Mouse (Mus musculus) embryonic facial prominence, embryonic 13.5 days (tissue): Measurements from ENCODE around the gene Mettl7a3. TPM values are rescaled to one million over a fixed set of nuclear protein-coding genes. Genes with fewer than 3 reads are reported as not detected.
"Not testable (repeated sequence)": the region's sequence is repeated elsewhere in the genome, so short reads cannot be mapped to it uniquely, and the experiment has no call there.

Experiments used
- ATAC-seq: fragments of 200-750 bp; cut with Nextera tagmentation; 2 replicates; pipeline ENCODE4 v1.8.0; 2017; ENCODE audit warnings: low read depth; ENCODE audit not compliant: insufficient number of reproducible peaks, insufficient read depth, low FRiP score, low TSS enrichment
- H3K27ac ChIP-seq: fragments of 300-500 bp; sonication (generic); 2 replicates; pipeline ENCODE4 v1.5.1; 2015; ENCODE audit warnings: moderate library complexity, mild to moderate bottlenecking, inconsistent platforms
- H3K27me3 ChIP-seq: fragments of 300-500 bp; sonication (generic); 2 replicates; pipeline ENCODE4 v1.6.1; 2015; ENCODE audit warnings: mild to moderate bottlenecking, inconsistent platforms
- H3K36me3 ChIP-seq: fragments of 300-500 bp; sonication (generic); 2 replicates; pipeline ENCODE4 v1.6.1; 2015; ENCODE audit warnings: mild to moderate bottlenecking, inconsistent platforms
- H3K4me1 ChIP-seq: fragments of 300-500 bp; sonication (generic); 2 replicates; pipeline ENCODE4 v1.6.1; 2015; ENCODE audit warnings: inconsistent platforms
- H3K4me2 ChIP-seq: fragments of 300-500 bp; sonication (generic); 2 replicates; pipeline ENCODE4 v1.6.1; 2015; ENCODE audit warnings: moderate library complexity, mild to moderate bottlenecking, inconsistent platforms
- H3K4me3 ChIP-seq: fragments of 300-500 bp; sonication (generic); 2 replicates; pipeline ENCODE4 v1.5.1; 2015; ENCODE audit warnings: mild to moderate bottlenecking, inconsistent platforms
- H3K9ac ChIP-seq: fragments of 300-500 bp; sonication (generic); 2 replicates; pipeline ENCODE4 v1.6.1; 2015; ENCODE audit warnings: mild to moderate bottlenecking, inconsistent platforms
- H3K9me3 ChIP-seq: fragments of 300-500 bp; sonication (generic); 2 replicates; pipeline ENCODE4 v1.6.1; 2016; ENCODE audit warnings: inconsistent platforms
- WGBS: fragments of 180-500 bp; shearing (Covaris S2); methylation state at CpG from one replicate; pipeline ENCODE4 v1.1.7; 2015; ENCODE audit warnings: mixed read lengths; 5-methylcytosine and 5-hydroxymethylcytosine counted together
- polyA plus RNA-seq: library from polyadenylated mRNA; unstranded; fragments of >200 nt; fragmentation: Nextera tagmentation; extraction: Ambion mirVana; gene quantifications from 2 replicates; pipeline ENCODE4 v1.2.1, GENCODE M21; 2015

The Mettl7a3 gene
- polyA plus RNA-seq, 1 experiment from 2014 or later, result 0.28 TPM

GRCm38 (mm10) chr15:100332077-100332961 lies 2.4 kb upstream of the Mettl7a3 start:
- WGBS, result 42% methylated on average over 2 of the region's 10 CpGs
- not testable (repeated sequence) for H3K4me3 ChIP-seq, H3K27me3 ChIP-seq, H3K9me3 ChIP-seq, H3K4me2 ChIP-seq, H3K4me1 ChIP-seq, ATAC-seq, H3K9ac ChIP-seq, H3K36me3 ChIP-seq, H3K27ac ChIP-seq

GRCm38 (mm10) chr15:100337328-100337727 lies 2.6 kb downstream of the Mettl7a3 start:
- not testable (repeated sequence) for H3K9me3 ChIP-seq, H3K9ac ChIP-seq, H3K4me2 ChIP-seq, H3K27me3 ChIP-seq, ATAC-seq, H3K27ac ChIP-seq, H3K36me3 ChIP-seq, H3K4me1 ChIP-seq, H3K4me3 ChIP-seq

GRCm38 (mm10) chr15:100337847-100338246 lies 3.1 kb downstream of the Mettl7a3 start:
- ATAC-seq, H3K27me3 ChIP-seq, H3K9me3 ChIP-seq, H3K4me2 ChIP-seq, H3K27ac ChIP-seq, H3K4me1 ChIP-seq, H3K9ac ChIP-seq, H3K36me3 ChIP-seq, H3K4me3 ChIP-seq: not testable (repeated sequence)
- 40% methylated on average over 10 of the region's 10 CpGs for WGBS

- not testable (repeated sequence) for H3K27me3 ChIP-seq, H3K9ac ChIP-seq, H3K4me3 ChIP-seq, H3K4me2 ChIP-seq, H3K36me3 ChIP-seq, H3K27ac ChIP-seq, H3K9me3 ChIP-seq, H3K4me1 ChIP-seq, ATAC-seq
- WGBS, result 70% methylated on average over 4 of the region's 5 CpGs
Observed at GRCm38 (mm10) chr15:100341314-100341980, 6.7 kb downstream of the Mettl7a3 start.

- no peak overlapping the region for H3K4me3 ChIP-seq
- H3K9ac ChIP-seq, result no peak overlapping the region
- no peaks in the 10 kb centered on the region for H3K27me3 ChIP-seq
- H3K4me1 ChIP-seq, result no peaks in the 10 kb centered on the region
- no peak for ATAC-seq
- H3K27ac ChIP-seq, result no peak overlapping the region
- H3K4me2 ChIP-seq, result no peak overlapping the region
- H3K36me3 ChIP-seq, result no peaks in the 10 kb centered on the region
- no peaks in the 10 kb centered on the region for H3K9me3 ChIP-seq
Observed at GRCm38 (mm10) chr15:100345484-100345883, 10.8 kb downstream of the Mettl7a3 start.

GRCm38 (mm10) chr15:100346761-100347160 lies 12.0 kb downstream of the Mettl7a3 start:
- H3K27me3 ChIP-seq, result no peaks in the 10 kb centered on the region
- ATAC-seq, result no peak
- H3K36me3 ChIP-seq, result no peaks in the 10 kb centered on the region
- WGBS, result 69% methylated on average over 14 of the region's 14 CpGs
- H3K4me1 ChIP-seq, result peaks cover 2% of the 10 kb centered on the region
- H3K27ac ChIP-seq, result peak overlapping the region; percentile 58
- H3K4me2 ChIP-seq, result no peak overlapping the region
- H3K9me3 ChIP-seq, result no peaks in the 10 kb centered on the region
- H3K9ac ChIP-seq, result no peak overlapping the region
- no peak overlapping the region for H3K4me3 ChIP-seq

GRCm38 (mm10) chr15:100349496-100349895 lies 14.8 kb downstream of the Mettl7a3 start:
- H3K36me3 ChIP-seq, result no peaks in the 10 kb centered on the region
- H3K9ac ChIP-seq, result no peak overlapping the region
- no peak for ATAC-seq
- no peak overlapping the region for H3K27ac ChIP-seq
- H3K27me3 ChIP-seq, result no peaks in the 10 kb centered on the region
- 45% methylated on average over 2 of the region's 2 CpGs for WGBS
- no peak overlapping the region for H3K4me2 ChIP-seq
- H3K4me3 ChIP-seq, result no peak overlapping the region
- no peaks in the 10 kb centered on the region for H3K9me3 ChIP-seq
- H3K4me1 ChIP-seq, result peaks cover 5% of the 10 kb centered on the region

GRCm38 (mm10) chr15:100351501-100352060 lies 16.9 kb downstream of the Mettl7a3 start:
- Histone ChIP-seq H3K27ac (no peak overlapping the region), H3K9me3 (no peaks in the 10 kb centered on the region), H3K4me2 (no peak overlapping the region), H3K4me1 (peaks cover 5% of the 10 kb centered on the region), H3K4me3 (no peak overlapping the region), H3K27me3 (no peaks in the 10 kb centered on the region), H3K9ac (no peak overlapping the region), H3K36me3 (no peaks in the 10 kb centered on the region)
- 55% methylated on average over 6 of the region's 6 CpGs for WGBS
- no peak for ATAC-seq

GRCm38 (mm10) chr15:100352711-100353250 lies 18.1 kb downstream of the Mettl7a3 start, which contains the start of the genes Methig1 and Mettl7a2:
Methig1 (plus strand) TSS chr15:100353149.
Mettl7a2 (plus strand) TSS chr15:100353200.
- H3K4me3 ChIP-seq, result no peak within 1 kb of the TSS
- WGBS, result 60% methylated on average over 10 of the region's 10 CpGs
- H3K9me3 ChIP-seq, result no peaks in the 10 kb centered on the region
- no peak for ATAC-seq
- no peaks in the 10 kb centered on the region for H3K36me3 ChIP-seq
- no peak within 1 kb of the TSS for H3K9ac ChIP-seq
- peaks cover 5% of the 10 kb centered on the region for H3K4me1 ChIP-seq
- no peaks in the 10 kb centered on the region for H3K27me3 ChIP-seq
- no peak within 1 kb of the TSS for H3K27ac ChIP-seq
- H3K4me2 ChIP-seq, result no peak within 1 kb of the TSS

- H3K27ac ChIP-seq, H3K9me3 ChIP-seq, H3K4me2 ChIP-seq, H3K4me3 ChIP-seq, H3K4me1 ChIP-seq, H3K27me3 ChIP-seq, ATAC-seq, H3K36me3 ChIP-seq, H3K9ac ChIP-seq: not testable (repeated sequence)
- WGBS, result 92% methylated on average over 22 of the region's 22 CpGs
Observed at GRCm38 (mm10) chr15:100353399-100353798, 18.7 kb downstream of the Mettl7a3 start.

- Histone ChIP-seq H3K9ac (no peak overlapping the region), H3K36me3 (no peaks in the 10 kb centered on the region), H3K27ac (no peak overlapping the region), H3K27me3 (no peaks in the 10 kb centered on the region), H3K4me1 (peaks cover 5% of the 10 kb centered on the region), H3K9me3 (no peaks in the 10 kb centered on the region), H3K4me2 (no peak overlapping the region), H3K4me3 (no peak overlapping the region)
- WGBS, result 87% methylated on average over 5 of the region's 5 CpGs
- ATAC-seq, result no peak
Observed at GRCm38 (mm10) chr15:100355876-100356275, 21.1 kb downstream of the Mettl7a3 start.
